Mouse (Mus musculus): ENCODE measurements around the gene Mea1.

Gene Mea1

DNA sequence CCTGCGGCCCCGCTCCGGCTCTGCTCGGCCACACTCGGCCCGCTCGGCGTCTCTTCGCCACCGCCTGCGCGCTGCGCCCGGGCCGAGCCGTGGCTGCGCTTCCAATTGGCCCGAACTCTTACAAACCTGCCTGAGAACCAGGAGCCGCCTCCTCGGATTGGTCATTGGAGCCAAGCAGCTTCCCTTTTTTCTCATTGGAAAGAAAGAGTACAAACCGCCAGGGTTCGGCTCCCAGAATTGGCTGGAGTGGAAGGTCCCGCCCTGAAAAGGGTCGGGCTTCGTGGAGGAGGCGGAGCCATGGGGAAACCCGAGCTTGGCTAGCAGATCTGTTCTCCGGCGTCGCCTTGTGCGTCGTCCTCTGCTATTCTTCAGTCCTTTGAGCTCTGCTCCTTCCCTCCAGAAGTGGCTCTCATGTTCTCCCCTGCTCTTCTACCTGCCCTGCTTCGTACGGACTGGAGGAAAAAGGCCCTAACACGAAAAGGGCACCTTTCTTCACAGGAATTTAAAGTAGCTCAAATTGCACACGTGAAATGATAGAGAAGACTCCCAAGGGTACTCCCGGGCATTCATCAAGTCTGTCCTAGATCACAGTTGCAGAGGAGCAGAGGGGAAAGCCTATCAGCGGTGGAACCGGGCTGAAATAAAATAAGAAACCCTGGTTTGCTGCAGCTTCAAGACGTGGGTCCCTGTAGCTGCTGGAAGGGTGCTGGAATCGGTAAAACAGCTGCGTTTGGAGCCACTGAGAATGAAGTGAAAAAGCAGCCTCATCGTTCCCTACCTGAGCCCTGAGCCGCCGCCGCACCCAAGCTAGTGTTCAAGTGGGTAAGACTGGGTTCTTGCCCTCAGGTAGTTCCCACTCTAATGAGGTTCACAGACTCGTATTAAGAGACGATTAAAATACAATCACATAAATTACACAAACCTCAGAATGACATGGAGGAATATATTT lies 26.6 kb downstream of the Mea1 start, which contains the start of gene Ppp2r5d:
Gene Ppp2r5d (minus strand): TSS at position 225 of the 949 bp plus-strand sequence.
- peak; percentile 88 to 91 for DNase-seq (ENCODE audit: low spot score in 2 of 2)

- DNase-seq (ENCODE audit: low spot score in 2 of 2) = no peak
Measured at GRCm38 (mm10) chr17:46706375-46707089, 27.9 kb downstream of the Mea1 start.

- peak; percentile 74 to 85 for DNase-seq (ENCODE audit: low spot score in 2 of 2)
Measured at GRCm38 (mm10) chr17:46710959-46711597, 32.5 kb downstream of the Mea1 start, which contains the start of gene Pex6. Gene Pex6, plus strand, starts transcription at chr17:46711463.

GRCm38 (mm10) chr17:46711612-46712271 lies 33.1 kb downstream of the Mea1 start:
- DNase-seq (ENCODE audit: low spot score in 2 of 2) = peak; percentile 26 to 30

GRCm38 (mm10) chr17:46712442-46712841 lies 33.8 kb downstream of the Mea1 start:
- no peak for DNase-seq (ENCODE audit: low spot score in 2 of 2)

GRCm38 (mm10) chr17:46713849-46714248 lies 35.3 kb downstream of the Mea1 start:
- no peak for DNase-seq (ENCODE audit: low spot score in 2 of 2)

GRCm38 (mm10) chr17:46714756-46715481 lies 36.3 kb downstream of the Mea1 start:
- DNase-seq (ENCODE audit: low spot score in 2 of 2) = no peak

DNA sequence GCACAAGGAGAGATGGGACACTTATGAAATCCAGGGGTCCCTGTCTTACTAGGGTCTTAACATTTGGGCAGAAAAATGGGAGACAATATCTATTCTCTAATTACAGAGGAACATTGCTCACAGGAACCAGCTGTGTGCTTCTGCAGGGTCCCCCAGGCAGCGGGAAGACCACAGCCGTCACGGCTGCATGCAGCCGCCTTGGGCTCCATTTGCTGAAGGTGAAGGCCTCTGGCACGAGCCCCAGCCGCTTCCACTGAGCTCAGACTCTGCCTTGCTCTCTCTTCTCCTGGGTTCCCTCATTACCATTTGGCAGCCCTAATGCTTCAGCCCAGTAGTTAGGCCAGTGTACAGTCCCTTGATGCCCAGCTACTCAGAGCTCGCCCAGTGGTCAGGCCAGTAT lies 42.5 kb downstream of the Mea1 start:
- DNase-seq (ENCODE audit: low spot score in 2 of 2) = no peak

DNA sequence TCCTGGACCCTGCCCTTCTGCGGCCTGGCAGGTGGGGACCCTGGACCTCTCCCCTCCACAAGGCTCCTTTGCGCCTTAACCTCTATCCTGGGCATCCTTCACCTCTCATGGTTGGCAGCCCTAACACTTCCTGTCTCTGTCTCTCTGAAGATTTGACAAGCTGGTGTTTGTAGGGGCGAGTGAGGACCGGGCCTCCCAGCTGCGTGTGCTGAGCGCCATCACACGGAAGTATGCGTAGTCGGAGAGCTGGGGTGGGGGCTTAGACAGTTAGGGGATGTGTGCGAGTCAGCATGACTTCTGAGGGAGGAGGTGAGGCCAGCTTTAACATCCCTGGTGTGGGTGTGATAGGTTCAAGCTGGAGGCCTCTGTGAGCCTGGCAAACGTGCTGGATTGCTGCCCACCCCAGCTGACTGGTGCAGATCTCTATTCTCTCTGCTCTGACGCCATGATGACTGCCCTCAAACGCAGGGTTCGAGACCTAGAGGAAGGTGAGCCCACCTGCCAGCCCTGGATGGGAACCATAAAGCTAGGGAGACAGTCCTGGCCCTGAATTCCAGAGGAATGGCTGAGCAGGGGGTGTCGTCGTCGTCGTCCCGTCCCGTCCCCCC lies 46.0 kb downstream of the Mea1 start:
- no peak for DNase-seq (ENCODE audit: low spot score in 2 of 2)

GRCm38 (mm10) chr17:46725273-46725672 lies 46.7 kb downstream of the Mea1 start:
- no peak for DNase-seq (ENCODE audit: low spot score in 2 of 2)

- no peak for DNase-seq (ENCODE audit: low spot score in 2 of 2)
Measured at GRCm38 (mm10) chr17:46725731-46726645, 47.4 kb downstream of the Mea1 start.

- DNase-seq (ENCODE audit: low spot score in 2 of 2) = no peak
Measured at GRCm38 (mm10) chr17:46727271-46727670, 48.7 kb downstream of the Mea1 start.

DNA sequence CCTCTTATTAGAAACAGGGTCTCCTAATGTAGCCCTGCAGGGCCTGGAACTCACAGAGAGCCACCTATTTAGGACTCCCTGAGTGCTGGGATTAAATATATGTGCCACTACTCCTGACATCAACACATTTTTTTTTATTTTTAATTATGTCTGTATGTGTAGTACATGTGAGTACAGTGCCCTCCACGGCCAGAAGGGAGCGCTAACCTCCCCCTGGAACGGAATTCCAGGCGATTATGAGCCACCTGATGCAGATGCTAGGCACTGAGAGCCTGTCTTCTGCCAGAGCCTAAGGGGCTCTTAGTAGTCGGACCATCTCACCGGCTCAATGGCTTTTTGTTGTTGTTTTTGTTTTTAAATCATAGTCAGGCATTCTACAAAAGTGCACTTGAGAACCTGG lies 49.4 kb downstream of the Mea1 start:
- no peak for DNase-seq (ENCODE audit: low spot score in 2 of 2)

GRCm38 (mm10) chr17:46728496-46728895 lies 49.9 kb downstream of the Mea1 start:
- DNase-seq (ENCODE audit: low spot score in 2 of 2) = no peak

DNA sequence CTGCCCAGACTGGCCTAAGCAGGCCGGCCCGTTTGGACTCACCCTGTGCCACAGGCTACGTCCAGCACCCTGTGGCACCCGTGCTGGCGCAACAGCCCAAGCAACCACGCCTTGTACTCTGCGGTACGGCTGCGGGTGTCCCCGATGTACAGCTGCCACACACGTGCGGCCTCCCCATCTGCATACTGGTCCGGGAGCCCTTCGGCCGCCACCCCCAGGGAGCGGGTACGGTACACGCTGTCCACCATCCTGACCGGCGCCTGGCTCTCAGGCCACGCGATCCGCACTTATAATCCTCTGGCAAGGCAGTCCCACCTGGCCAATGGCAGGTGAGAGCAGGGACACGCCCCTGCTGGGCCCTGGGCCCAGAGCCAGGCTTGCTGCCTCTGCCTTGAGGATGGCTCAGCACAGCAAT lies 50.3 kb downstream of the Mea1 start, which contains the start of gene Gnmt:
Gene Gnmt (minus strand): TSS at position 265 of the 415 bp plus-strand sequence.
- no peak for DNase-seq (ENCODE audit: low spot score in 2 of 2)

Data from spleen, postnatal 14 days (tissue).